Mouse (Mus musculus) thymus, postnatal 0 days (tissue): ENCODE measurements around the gene Dcpp1. TPM values are rescaled to one million over a fixed set of nuclear protein-coding genes. Genes with fewer than 3 reads are reported as not detected.
A peak's percentile ranks its signal among the peaks of the same experiment; 100 is the strongest.

Source experiments
- DNase-seq: peaks from one replicate; pipeline ENCODE4 v3.0.0-alpha.2; 2015; ENCODE audit warnings: low spot score
- polyA plus RNA-seq: library from polyadenylated mRNA; unstranded; fragments of >200 nt; fragmentation: Nextera tagmentation; extraction: Ambion mirVana; gene quantifications from 2 replicates; pipeline ENCODE4 v1.2.1, GENCODE M21; 2015

Dcpp1 gene
- polyA plus RNA-seq, 1 experiment from 2014 or later = 3.0 TPM

DNA sequence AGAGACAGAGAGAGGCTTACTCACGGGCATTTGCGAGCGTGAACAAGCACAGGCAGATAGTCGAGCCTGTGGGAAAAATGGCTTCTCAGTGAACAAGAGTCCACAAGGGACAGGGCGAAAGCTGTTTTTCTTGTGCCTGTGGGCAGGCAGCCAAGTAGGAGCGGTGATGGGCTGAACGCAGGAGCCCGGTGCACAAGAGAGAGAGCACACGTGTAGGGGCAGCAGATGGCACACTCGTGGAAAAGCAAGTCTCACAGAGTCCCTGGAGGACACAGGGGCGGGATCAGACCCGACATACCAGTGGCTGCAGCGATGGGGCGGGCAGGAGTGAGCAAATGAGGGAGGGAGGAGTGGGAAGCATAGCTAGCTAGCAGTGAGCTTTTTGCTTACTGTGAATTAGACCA lies 44.4 kb downstream of the Dcpp1 start:
- peak; percentile 23 for DNase-seq

DNA sequence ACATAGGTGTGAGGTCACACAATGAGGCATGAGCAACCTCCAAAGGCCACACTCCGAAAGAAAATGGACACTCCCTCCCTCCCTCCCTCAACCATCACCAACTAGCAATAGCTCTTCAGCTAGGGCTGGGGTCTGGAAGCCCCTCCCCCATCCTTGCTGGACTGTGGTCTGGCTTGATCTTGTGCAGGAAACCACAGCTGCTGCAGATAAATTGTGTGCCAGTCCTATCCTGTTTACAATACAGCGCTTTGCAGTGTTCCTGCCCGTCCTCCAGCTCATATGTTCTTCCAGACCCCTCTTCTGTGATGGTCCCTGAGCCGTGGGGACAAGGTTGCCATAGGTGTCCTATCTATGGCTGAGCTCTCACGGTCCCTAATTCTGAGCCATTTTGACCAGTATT lies 50.5 kb downstream of the Dcpp1 start:
- DNase-seq = no peak

Other genes with a start within 250 kb of the Dcpp1 start
- 0.59 and 1.1 TPM in 2 replicates for gene Mmp25, start 235.6 kb upstream of the Dcpp1 start, polyA plus RNA-seq
- gene Bicdl2, start 220.4 kb upstream of the Dcpp1 start, polyA plus RNA-seq = 0.58 and 0.99 TPM in 2 replicates
- gene Hcfc1r1, start 207.3 kb upstream of the Dcpp1 start, polyA plus RNA-seq = 62.0 and 70.7 TPM in 2 replicates
- 47.3 and 50.7 TPM in 2 replicates for gene Thoc6, start 207.0 kb upstream of the Dcpp1 start, polyA plus RNA-seq
- gene Tnfrsf12a, start 203.4 kb upstream of the Dcpp1 start, polyA plus RNA-seq = 6.0 and 9.4 TPM in 2 replicates
- 0.39 and 0.45 TPM in 2 replicates for gene Cldn6, start 201.6 kb upstream of the Dcpp1 start, polyA plus RNA-seq
- gene Cldn9, start 196.8 kb upstream of the Dcpp1 start, polyA plus RNA-seq = 0.57 and 1.3 TPM in 2 replicates
- 0.26 and 0.77 TPM in 2 replicates for gene 1520401A03Rik, start 158.1 kb upstream of the Dcpp1 start, polyA plus RNA-seq
- 35.9 and 40.1 TPM in 2 replicates for gene Pkmyt1, start 154.5 kb upstream of the Dcpp1 start, polyA plus RNA-seq
- gene Paqr4, start 140.0 kb upstream of the Dcpp1 start, polyA plus RNA-seq = 6.1 and 7.6 TPM in 2 replicates
- gene Kremen2, start 135.0 kb upstream of the Dcpp1 start, polyA plus RNA-seq = 7.2 and 7.3 TPM in 2 replicates
- gene Flywch1, start 109.3 kb upstream of the Dcpp1 start, polyA plus RNA-seq = 37.7 and 41.0 TPM in 2 replicates
- 13.4 and 14.6 TPM in 2 replicates for gene Flywch2, start 94.8 kb upstream of the Dcpp1 start, polyA plus RNA-seq
- 318 and 508 TPM in 2 replicates for gene Srrm2, start 90.3 kb upstream of the Dcpp1 start, polyA plus RNA-seq
- gene Elob, start 51.7 kb upstream of the Dcpp1 start, polyA plus RNA-seq = 1,085 and 1,139 TPM in 2 replicates
- 0.40 and 0.48 TPM in 2 replicates for gene Prss33, start 44.8 kb upstream of the Dcpp1 start, polyA plus RNA-seq
- 0.12 and 0.14 TPM in 2 replicates for gene Prss32, start 37.0 kb upstream of the Dcpp1 start, polyA plus RNA-seq
- 0.28 and 0.42 TPM in 2 replicates for gene Prss41, start 36.7 kb upstream of the Dcpp1 start, polyA plus RNA-seq
- not detected in 2 replicates for gene Prss21, start 12.8 kb upstream of the Dcpp1 start, polyA plus RNA-seq
- 0.65 and 1.1 TPM in 2 replicates for gene Dcpp2, start within 50 bp of the Dcpp1 start, polyA plus RNA-seq
- 1.9 and 3.2 TPM in 2 replicates for gene Dcpp3, start 36.6 kb downstream of the Dcpp1 start, polyA plus RNA-seq
- gene Sbp, start 60.8 kb downstream of the Dcpp1 start, polyA plus RNA-seq = 1.6 and 1.8 TPM in 2 replicates
- 2.8 and 3.9 TPM in 2 replicates for gene Sbpl, start 74.4 kb downstream of the Dcpp1 start, polyA plus RNA-seq
- 0.65 and 0.77 TPM in 2 replicates for gene Prss30, start 99.7 kb downstream of the Dcpp1 start, polyA plus RNA-seq
- 0.22 and 0.70 TPM in 2 replicates for gene Prss22, start 117.2 kb downstream of the Dcpp1 start, polyA plus RNA-seq
- gene Prss27, start 157.3 kb downstream of the Dcpp1 start, polyA plus RNA-seq = 0.93 and 2.4 TPM in 2 replicates
- gene Kctd5, start 192.6 kb downstream of the Dcpp1 start, polyA plus RNA-seq = 36.1 and 36.3 TPM in 2 replicates